Mouse (Mus musculus): ENCODE data around the gene Dysf. TPM values are rescaled to one million over a fixed set of nuclear protein-coding genes. Genes with fewer than 3 reads are reported as not detected.

Gene Dysf
- total and polyA plus RNA-seq, 3 experiments = 0.05 to 0.39 (median 0.38) TPM

- no peak for DNase-seq (ENCODE audit: extremely low read depth)
- Histone ChIP-seq H3K4me2 (ENCODE audit: insufficient read depth, low read depth, poor library complexity, severe bottlenecking) (no peak overlapping the region), H3K27me3 (replicated peaks) (peaks cover 46% of the 10 kb centered on the region), H3K4me3 (replicated peaks in 1 of 3; ENCODE audit: low read depth in 2 of 3, low read length in 2 of 3, poor library complexity in 1 of 3) (no peak overlapping the region), H3K36me3 (replicated peaks in 1 of 2; ENCODE audit: control insufficient read depth in 1 of 2, insufficient read depth in 1 of 2, low read length in 1 of 2) (no peaks in the 10 kb centered on the region), H3K79me2 (replicated peaks; ENCODE audit: control insufficient read depth, extremely low read depth, insufficient read depth, poor library complexity, severe bottlenecking) (no peaks in the 10 kb centered on the region), H3K4me1 (ENCODE audit: control insufficient read depth in 1 of 2, insufficient read depth in 2 of 2) (peaks cover 10 to 24% of the 10 kb centered on the region in 2 experiments), H3K9me3 (replicated peaks; ENCODE audit: low read length) (no peaks in the 10 kb centered on the region), H3K27ac (ENCODE audit: insufficient read depth, low read depth) (no peak overlapping the region), H3K9ac (ENCODE audit: insufficient read depth, low read depth) (no peak overlapping the region)
- in situ Hi-C loops (cut with MboI; ENCODE audit: low pct_ligation_motif_present, low pct_unique_long_range_greater_than_20kb, low sequenced_read_pairs) (no loop called here), dilution Hi-C loops (cut with MboI; ENCODE audit: extremely low pct_ligation_motif_present, extremely low pct_unique_long_range_greater_than_20kb, low sequenced_read_pairs) (no loop called here)
- no peak for TF ChIP-seq CTCF (conservative IDR thresholded peaks at IDR 0.05 in 1 of 2, IDR thresholded peaks at IDR 0.05 in 1 of 2; ENCODE audit: low read depth in 2 of 2, low read length in 2 of 2)
- no peak for TF ChIP-seq MAFK (IDR thresholded peaks at IDR 0.05; ENCODE audit: insufficient replicate concordance, low read length)
- no peak for TF ChIP-seq ZNF384 (IDR thresholded peaks at IDR 0.05; ENCODE audit: low read depth, low read length)
Observed at GRCm38 (mm10) chr6:84130867-84131266, 122.5 kb downstream of the Dysf start.

- in situ Hi-C loops (cut with MboI; ENCODE audit: low pct_ligation_motif_present, low pct_unique_long_range_greater_than_20kb, low sequenced_read_pairs) (no loop called here), dilution Hi-C loops (cut with MboI; ENCODE audit: extremely low pct_ligation_motif_present, extremely low pct_unique_long_range_greater_than_20kb, low sequenced_read_pairs) (no loop called here)
- no peak overlapping the region for H3K4me3 ChIP-seq (replicated peaks in 1 of 3; ENCODE audit: low read depth in 2 of 3, low read length in 2 of 3, poor library complexity in 1 of 3)
- no peak overlapping the region for H3K9ac ChIP-seq (ENCODE audit: insufficient read depth, low read depth)
- H3K27me3 ChIP-seq (replicated peaks) = peaks cover 49% of the 10 kb centered on the region
- no peaks in the 10 kb centered on the region for H3K9me3 ChIP-seq (replicated peaks; ENCODE audit: low read length)
- H3K79me2 ChIP-seq (replicated peaks; ENCODE audit: control insufficient read depth, extremely low read depth, insufficient read depth, poor library complexity, severe bottlenecking) = no peaks in the 10 kb centered on the region
- peak; percentile 82 for TF ChIP-seq EP300 (IDR thresholded peaks at IDR 0.05; ENCODE audit: low read length)
- peak; percentile 73 for TF ChIP-seq JUND (conservative IDR thresholded peaks at IDR 0.05; ENCODE audit: low read depth, low read length)
- TF ChIP-seq TCF12 (IDR thresholded peaks at IDR 0.05; ENCODE audit: low read depth, low read length) = peak; percentile 40; the same call in 1 of the 2 replicates
- no peak for TF ChIP-seq GABPA (IDR thresholded peaks at IDR 0.05; ENCODE audit: insufficient replicate concordance, low read depth, low read length)
- TF ChIP-seq NRF1 (IDR thresholded peaks at IDR 0.05; ENCODE audit: low read depth, low read length) = no peak
- peak; percentile 88 for TF ChIP-seq JUN (IDR thresholded peaks at IDR 0.05; ENCODE audit: insufficient read depth, low read depth, low read length)
- TF ChIP-seq BHLHE40 (IDR thresholded peaks at IDR 0.05; ENCODE audit: low read depth, low read length) = peak; percentile 12; the same call in 1 of the 2 replicates
- TF ChIP-seq KAT2A (IDR thresholded peaks at IDR 0.05; ENCODE audit: insufficient replicate concordance, low read length) = no peak
- TF ChIP-seq IRF4 (IDR thresholded peaks at IDR 0.05; ENCODE audit: low read depth, low read length) = peak; percentile 28; the same call in 1 of the 2 replicates
- TF ChIP-seq UBTF (IDR thresholded peaks at IDR 0.05; ENCODE audit: low read depth, low read length) = no peak
- peak; percentile 57 for TF ChIP-seq ETS1 (conservative IDR thresholded peaks at IDR 0.05; ENCODE audit: low read depth, low read length)
- no peaks in the 10 kb centered on the region for H3K36me3 ChIP-seq (replicated peaks in 1 of 2; ENCODE audit: control insufficient read depth in 1 of 2, insufficient read depth in 1 of 2, low read length in 1 of 2)
- peak; percentile 73 for DNase-seq (ENCODE audit: extremely low read depth)
- H3K4me1 ChIP-seq (ENCODE audit: control insufficient read depth in 1 of 2, insufficient read depth in 2 of 2) = peaks cover 10 to 24% of the 10 kb centered on the region in 2 experiments
- no peak overlapping the region for H3K27ac ChIP-seq (ENCODE audit: insufficient read depth, low read depth)
- H3K4me2 ChIP-seq (ENCODE audit: insufficient read depth, low read depth, poor library complexity, severe bottlenecking) = no peak overlapping the region
Observed at GRCm38 (mm10) chr6:84131539-84131938, 123.1 kb downstream of the Dysf start.
